Mouse (Mus musculus): ENCODE measurements at regions not wholly inside any gene's neighbourhood (a gene's known extent, or its start where the extent isn't known, plus 50 kb on each side); places are given as distances from the start of the nearest gene placed in this dataset.

GRCm38 (mm10) chr14:61774171-61774570, 166.9 kb downstream of the Kcnrg start:
- Histone ChIP-seq H3K4me1 (replicated peaks) (no peaks in the 10 kb centered on the region), H3K4me3 (no peak overlapping the region), H3K4me2 (no peak overlapping the region), H3K27ac (no peak overlapping the region), H3K27me3 (no peaks in the 10 kb centered on the region), H3K9me3 (no peaks in the 10 kb centered on the region), H3K9ac (no peak overlapping the region), H3K36me3 (no peaks in the 10 kb centered on the region)
- WGBS = 87% methylated on average over 3 of the region's 3 CpGs
- no peak for ATAC-seq (ENCODE audit: low FRiP score)

- Histone ChIP-seq H3K27me3 (no peaks in the 10 kb centered on the region), H3K4me3 (no peak overlapping the region), H3K4me1 (replicated peaks) (no peaks in the 10 kb centered on the region), H3K9me3 (no peaks in the 10 kb centered on the region), H3K36me3 (no peaks in the 10 kb centered on the region), H3K9ac (no peak overlapping the region), H3K4me2 (no peak overlapping the region), H3K27ac (no peak overlapping the region)
- ATAC-seq (ENCODE audit: low FRiP score) = no peak
- 89% methylated on average over 5 of the region's 5 CpGs for WGBS
Observed at GRCm38 (mm10) chr14:61778618-61779017, 171.4 kb downstream of the Kcnrg start.

- no peak overlapping the region for H3K4me2 ChIP-seq
- H3K9ac ChIP-seq = no peak overlapping the region
- H3K27me3 ChIP-seq = no peaks in the 10 kb centered on the region
- WGBS = 89% methylated on average over 3 of the region's 3 CpGs
- no peaks in the 10 kb centered on the region for H3K36me3 ChIP-seq
- no peak for ATAC-seq (ENCODE audit: low FRiP score)
- no peaks in the 10 kb centered on the region for H3K4me1 ChIP-seq (replicated peaks)
- no peak overlapping the region for H3K4me3 ChIP-seq
- H3K9me3 ChIP-seq = no peaks in the 10 kb centered on the region
- no peak overlapping the region for H3K27ac ChIP-seq
Observed at GRCm38 (mm10) chr14:61783206-61783605, 175.9 kb downstream of the Kcnrg start.

GRCm38 (mm10) chr14:61784609-61785008, 177.4 kb downstream of the Kcnrg start:
- no peaks in the 10 kb centered on the region for H3K27me3 ChIP-seq
- no peak for ATAC-seq (ENCODE audit: low FRiP score)
- H3K9ac ChIP-seq = no peak overlapping the region
- H3K9me3 ChIP-seq = no peaks in the 10 kb centered on the region
- WGBS = 88% methylated on average over 4 of the region's 4 CpGs
- no peaks in the 10 kb centered on the region for H3K4me1 ChIP-seq (replicated peaks)
- no peak overlapping the region for H3K4me2 ChIP-seq
- no peaks in the 10 kb centered on the region for H3K36me3 ChIP-seq
- no peak overlapping the region for H3K27ac ChIP-seq
- H3K4me3 ChIP-seq = no peak overlapping the region

GRCm38 (mm10) chr14:61786031-61786430, 178.8 kb downstream of the Kcnrg start:
- Histone ChIP-seq H3K27ac (no peak overlapping the region), H3K4me1 (replicated peaks) (no peaks in the 10 kb centered on the region), H3K4me3 (no peak overlapping the region), H3K9me3 (no peaks in the 10 kb centered on the region), H3K9ac (no peak overlapping the region), H3K36me3 (no peaks in the 10 kb centered on the region), H3K27me3 (no peaks in the 10 kb centered on the region), H3K4me2 (no peak overlapping the region)
- no peak for ATAC-seq (ENCODE audit: low FRiP score)

- H3K36me3 ChIP-seq = no peaks in the 10 kb centered on the region
- 84% methylated on average over 4 of the region's 4 CpGs for WGBS
- no peaks in the 10 kb centered on the region for H3K9me3 ChIP-seq
- no peaks in the 10 kb centered on the region for H3K27me3 ChIP-seq
- no peak overlapping the region for H3K9ac ChIP-seq
- ATAC-seq (ENCODE audit: low FRiP score) = no peak
- H3K4me1 ChIP-seq (replicated peaks) = no peaks in the 10 kb centered on the region
- no peak overlapping the region for H3K4me3 ChIP-seq
- H3K4me2 ChIP-seq = no peak overlapping the region
- no peak overlapping the region for H3K27ac ChIP-seq
Observed at GRCm38 (mm10) chr14:61787746-61788145, 180.5 kb downstream of the Kcnrg start.

GRCm38 (mm10) chr14:61788998-61789790, 181.9 kb downstream of the Kcnrg start:
- H3K4me1 ChIP-seq (replicated peaks) = no peaks in the 10 kb centered on the region
- H3K27ac ChIP-seq = no peak overlapping the region
- WGBS = 86% methylated on average over 20 of the region's 20 CpGs
- ATAC-seq (ENCODE audit: low FRiP score) = no peak
- H3K9me3 ChIP-seq = no peaks in the 10 kb centered on the region
- H3K36me3 ChIP-seq = no peaks in the 10 kb centered on the region
- H3K9ac ChIP-seq = no peak overlapping the region
- H3K4me2 ChIP-seq = no peak overlapping the region
- H3K4me3 ChIP-seq = no peak overlapping the region
- no peaks in the 10 kb centered on the region for H3K27me3 ChIP-seq

- Histone ChIP-seq H3K27ac (no peak overlapping the region), H3K27me3 (no peaks in the 10 kb centered on the region), H3K9ac (no peak overlapping the region), H3K36me3 (no peaks in the 10 kb centered on the region), H3K4me2 (no peak overlapping the region), H3K9me3 (0 out of 2 replicates have a peak, but pooled peaks cover 5% of the 10 kb centered on the region), H3K4me1 (replicated peaks) (no peaks in the 10 kb centered on the region), H3K4me3 (no peak overlapping the region)
- WGBS = 92% methylated on average over 7 of the region's 7 CpGs
- ATAC-seq (ENCODE audit: low FRiP score) = no peak
Observed at GRCm38 (mm10) chr14:61795976-61796645, 188.9 kb downstream of the Kcnrg start.

- Histone ChIP-seq H3K4me3 (no peak overlapping the region), H3K36me3 (no peaks in the 10 kb centered on the region), H3K9ac (no peak overlapping the region), H3K9me3 (0 out of 2 replicates have a peak, but pooled peaks cover 5% of the 10 kb centered on the region), H3K27me3 (no peaks in the 10 kb centered on the region), H3K4me2 (no peak overlapping the region), H3K4me1 (replicated peaks) (no peaks in the 10 kb centered on the region), H3K27ac (no peak overlapping the region)
- ATAC-seq (ENCODE audit: low FRiP score) = no peak
- WGBS = 95% methylated on average over 7 of the region's 7 CpGs
Observed at GRCm38 (mm10) chr14:61796671-61797070, 189.4 kb downstream of the Kcnrg start.

GRCm38 (mm10) chr14:61803421-61803925, 196.2 kb downstream of the Kcnrg start:
- no peaks in the 10 kb centered on the region for H3K9me3 ChIP-seq
- WGBS = 54% methylated on average over 1 of the region's 1 CpGs

GRCm38 (mm10) chr14:61805433-61805832, 198.2 kb downstream of the Kcnrg start:
- no peak overlapping the region for H3K4me3 ChIP-seq
- no peak overlapping the region for H3K27ac ChIP-seq
- no peak overlapping the region for H3K9ac ChIP-seq
- H3K4me2 ChIP-seq = no peak overlapping the region
- H3K27me3 ChIP-seq = no peaks in the 10 kb centered on the region
- WGBS = 81% methylated on average over 2 of the region's 2 CpGs
- peaks cover 9% of the 10 kb centered on the region for H3K4me1 ChIP-seq (replicated peaks)
- ATAC-seq (ENCODE audit: low FRiP score) = no peak
- no peaks in the 10 kb centered on the region for H3K9me3 ChIP-seq
- no peaks in the 10 kb centered on the region for H3K36me3 ChIP-seq

More at GRCm38 (mm10) chr14:61803421-61803925, 196.2 kb downstream of the Kcnrg start:
- H3K4me2 ChIP-seq = no peak overlapping the region
- no peaks in the 10 kb centered on the region for H3K27me3 ChIP-seq
- no peaks in the 10 kb centered on the region for H3K4me1 ChIP-seq (replicated peaks)
- no peak overlapping the region for H3K4me3 ChIP-seq
- no peak overlapping the region for H3K27ac ChIP-seq
- H3K36me3 ChIP-seq = no peaks in the 10 kb centered on the region
- ATAC-seq (ENCODE audit: low FRiP score) = no peak
- H3K9ac ChIP-seq = no peak overlapping the region

- Histone ChIP-seq H3K4me3 (no peak overlapping the region), H3K27me3 (no peaks in the 10 kb centered on the region), H3K4me2 (no peak overlapping the region), H3K9ac (no peak overlapping the region), H3K36me3 (no peaks in the 10 kb centered on the region), H3K9me3 (no peaks in the 10 kb centered on the region), H3K4me1 (replicated peaks) (peaks cover 23% of the 10 kb centered on the region), H3K27ac (no peak overlapping the region)
- 86% methylated on average over 9 of the region's 9 CpGs for WGBS
- no peak for ATAC-seq (ENCODE audit: low FRiP score)
Observed at GRCm38 (mm10) chr14:61808193-61808592, 200.9 kb downstream of the Kcnrg start.
